In genomic region chr4:141599251-141600141, GRCm38 (mm10) we compare ENCODE assay signal across 8 mouse cellular contexts. TPM values are rescaled to one million over a fixed set of nuclear protein-coding genes. Genes with fewer than 3 reads are reported as not detected.
DNase-seq lines count a peak whose midpoint lies in the region; ATAC-seq lines count a peak whose summit lies in the region.

No protein-coding gene starts in this region.

- peaks cover 7% of the 10 kb centered on the region; the same call in 1 of the 2 replicates for H3K27me3 ChIP-seq in heart, embryonic 10.5 days (ENCODE audit: insufficient read depth, poor library complexity, severe bottlenecking)
- H3K27me3 ChIP-seq in heart, embryonic 13.5 days (replicated peaks) = no peaks in the 10 kb centered on the region
- H3K27me3 ChIP-seq in limb, embryonic 13.5 days = no peaks in the 10 kb centered on the region
- H3K27me3 ChIP-seq in neural tube, embryonic 13.5 days = peaks cover 18% of the 10 kb centered on the region

- peaks cover 72% of the 10 kb centered on the region for H3K4me1 ChIP-seq in heart, embryonic 10.5 days
- peaks cover 71% of the 10 kb centered on the region for H3K4me1 ChIP-seq in heart, embryonic 13.5 days
- peaks cover 29% of the 10 kb centered on the region for H3K4me1 ChIP-seq in limb, embryonic 13.5 days
- peaks cover 30% of the 10 kb centered on the region for H3K4me1 ChIP-seq in neural tube, embryonic 13.5 days (replicated peaks)

- H3K9me3 ChIP-seq in heart, embryonic 10.5 days = no peaks in the 10 kb centered on the region
- H3K9me3 ChIP-seq in heart, embryonic 13.5 days = no peaks in the 10 kb centered on the region
- no peaks in the 10 kb centered on the region for H3K9me3 ChIP-seq in limb, embryonic 13.5 days
- no peaks in the 10 kb centered on the region for H3K9me3 ChIP-seq in neural tube, embryonic 13.5 days

- ATAC-seq in heart, embryonic 13.5 days (ENCODE audit: extremely low read depth, insufficient number of reproducible peaks, low FRiP score, low TSS enrichment) = peak; percentile 9; the same call in 1 of the 2 replicates
- ATAC-seq in limb, embryonic 13.5 days (ENCODE audit: low FRiP score, low read depth) = peak; percentile 50
- peak; percentile 47 for ATAC-seq in neural tube, embryonic 13.5 days (ENCODE audit: low read depth)

- peak overlapping the region; percentile 93 for H3K9ac ChIP-seq in heart, embryonic 13.5 days
- H3K9ac ChIP-seq in limb, embryonic 13.5 days = peak overlapping the region; percentile 85
- H3K9ac ChIP-seq in neural tube, embryonic 13.5 days = peak overlapping the region; percentile 74

- under 1% methylated on average over 56 of the region's 57 CpGs for WGBS in heart, embryonic 10.5 days
- under 1% methylated on average over 47 of the region's 57 CpGs for WGBS in heart, embryonic 13.5 days
- 2% methylated on average over 51 of the region's 57 CpGs for WGBS in limb, embryonic 13.5 days
- under 1% methylated on average over 35 of the region's 57 CpGs for WGBS in neural tube, embryonic 13.5 days

- peak overlapping the region; percentile 91 for H3K27ac ChIP-seq in heart, embryonic 10.5 days
- H3K27ac ChIP-seq in heart, embryonic 13.5 days (replicated peaks) = peak overlapping the region; percentile 90
- H3K27ac ChIP-seq in limb, embryonic 13.5 days = peak overlapping the region; percentile 84
- peak overlapping the region; percentile 62 for H3K27ac ChIP-seq in neural tube, embryonic 13.5 days (replicated peaks)

- peak overlapping the region; percentile 79 for H3K4me3 ChIP-seq in heart, embryonic 10.5 days
- peak overlapping the region; percentile 84 for H3K4me3 ChIP-seq in heart, embryonic 13.5 days
- peak overlapping the region; percentile 71 for H3K4me3 ChIP-seq in limb, embryonic 13.5 days
- peak overlapping the region; percentile 58 for H3K4me3 ChIP-seq in neural tube, embryonic 13.5 days

- H3K36me3 ChIP-seq in heart, embryonic 10.5 days = peaks cover 12% of the 10 kb centered on the region
- H3K36me3 ChIP-seq in heart, embryonic 13.5 days = peaks cover 17% of the 10 kb centered on the region
- H3K36me3 ChIP-seq in limb, embryonic 13.5 days = peaks cover 17% of the 10 kb centered on the region
- H3K36me3 ChIP-seq in neural tube, embryonic 13.5 days = peaks cover 7% of the 10 kb centered on the region; the same call in 1 of the 2 replicates

- H3K4me2 ChIP-seq in heart, embryonic 13.5 days = peak overlapping the region; percentile 84
- peak overlapping the region; percentile 85 for H3K4me2 ChIP-seq in limb, embryonic 13.5 days (replicated peaks)
- H3K4me2 ChIP-seq in neural tube, embryonic 13.5 days = peak overlapping the region; percentile 83

- no peak for DNase-seq in heart, embryonic 10.5 days (ENCODE audit: low spot score)
- DNase-seq in heart, adult 8-10 months (ENCODE audit: low spot score) = no peak
- DNase-seq in R1 (ENCODE audit: low read depth, low spot score) = peak; percentile 88
- DNase-seq in urinary bladder, postnatal 14 days (ENCODE audit: low spot score) = no peak
- DNase-seq in frontal cortex, postnatal 36 days (ENCODE audit: low spot score in 2 of 2) = no peak

RNA-seq across cellular contexts. Expression of gene Fblim1, which starts 6.4 kb away (rescaled TPM):
- polyA plus RNA-seq in heart, embryonic 10.5 days (2016; fragmentation: Nextera tagmentation; extraction: Ambion mirVana) = 61.9 and 62.7 TPM in 2 replicates
- 100 to 1,000 TPM; 221 to 281 (median 251) TPM for total RNA-seq in heart, adult 8-10 months (2022)
- polyA plus RNA-seq in heart, embryonic 13.5 days (2015; fragmentation: Nextera tagmentation; extraction: Ambion mirVana) = 55.3 and 55.9 TPM in 2 replicates
- 62.4 and 67.7 TPM in 2 replicates for polyA plus RNA-seq in limb, embryonic 13.5 days (2015; fragmentation: Nextera tagmentation; extraction: Ambion mirVana)
- 32.1 and 36.6 TPM in 2 replicates for polyA plus RNA-seq in neural tube, embryonic 13.5 days (2015; fragmentation: Nextera tagmentation; extraction: Ambion mirVana)

RNA-seq across cellular contexts. Expression of gene Tmem82, which starts 18.9 kb away (rescaled TPM):
- polyA plus RNA-seq in heart, embryonic 10.5 days (2016; fragmentation: Nextera tagmentation; extraction: Ambion mirVana) = 0.96 and 2.4 TPM in 2 replicates
- total RNA-seq in heart, adult 8-10 months (2022) = 10 to 100 TPM; 15.0 to 19.3 (median 16.5) TPM
- 0.44 and 0.62 TPM in 2 replicates for polyA plus RNA-seq in heart, embryonic 13.5 days (2015; fragmentation: Nextera tagmentation; extraction: Ambion mirVana)
- 0.38 and 0.66 TPM in 2 replicates for polyA plus RNA-seq in limb, embryonic 13.5 days (2015; fragmentation: Nextera tagmentation; extraction: Ambion mirVana)
- 0.31 TPM in 1 of 2 replicates, not detected in the other for polyA plus RNA-seq in neural tube, embryonic 13.5 days (2015; fragmentation: Nextera tagmentation; extraction: Ambion mirVana)

RNA-seq across cellular contexts. Expression of gene Slc25a34, which starts 24.1 kb away (rescaled TPM):
- 0.20 and 0.34 TPM in 2 replicates for polyA plus RNA-seq in heart, embryonic 10.5 days (2016; fragmentation: Nextera tagmentation; extraction: Ambion mirVana)
- 100 to 1,000 TPM; 124 to 157 (median 144) TPM for total RNA-seq in heart, adult 8-10 months (2022)
- 0.37 and 0.49 TPM in 2 replicates for polyA plus RNA-seq in heart, embryonic 13.5 days (2015; fragmentation: Nextera tagmentation; extraction: Ambion mirVana)
- polyA plus RNA-seq in limb, embryonic 13.5 days (2015; fragmentation: Nextera tagmentation; extraction: Ambion mirVana) = not detected in 2 replicates
- polyA plus RNA-seq in neural tube, embryonic 13.5 days (2015; fragmentation: Nextera tagmentation; extraction: Ambion mirVana) = 0.11 TPM in 1 of 2 replicates, not detected in the other
